Mouse (Mus musculus) lung, postnatal 14 days (tissue): ENCODE results near the gene 4931429L15Rik.

Source experiments
- DNase-seq: peaks from one replicate; pipeline ENCODE4 v3.0.0; 2021

The 4931429L15Rik gene

GRCm38 (mm10) chr9:46256658-46257385 is 63.0 kb downstream of the 4931429L15Rik start:
- DNase-seq, result no peak

- DNase-seq, result no peak
Measured at GRCm38 (mm10) chr9:46256177-46256576, 63.6 kb downstream of the 4931429L15Rik start.
